Mouse (Mus musculus): ENCODE results near the gene Rnf19b. TPM values are rescaled to one million over a fixed set of nuclear protein-coding genes. Genes with fewer than 3 reads are reported as not detected.

The Rnf19b gene
- total and polyA plus RNA-seq, 3 experiments, result 75.3 to 104 (median 98.3) TPM

DNA sequence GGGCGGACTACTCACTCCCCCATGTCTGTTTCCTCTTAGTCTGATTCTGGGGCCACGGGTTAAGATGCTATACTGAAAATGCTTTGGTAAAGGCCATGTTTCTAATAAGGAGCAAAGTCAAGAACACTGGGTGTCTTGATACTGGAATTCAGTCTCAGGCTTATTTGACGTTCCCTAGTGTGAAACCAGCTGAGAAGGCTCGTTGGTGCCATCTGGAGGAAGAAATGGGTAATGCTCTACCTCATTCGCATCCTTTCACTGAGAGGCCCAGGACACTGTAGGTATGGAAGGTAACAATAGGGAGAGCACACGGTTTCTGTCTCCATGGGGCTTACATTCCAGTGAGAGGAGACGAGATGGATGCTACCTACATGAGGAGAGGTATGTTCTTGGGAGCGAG, 28.0 kb downstream of the Rnf19b start:
- H3K79me2 ChIP-seq (replicated peaks; ENCODE audit: control insufficient read depth, extremely low read depth, insufficient read depth, poor library complexity, severe bottlenecking), result no peaks in the 10 kb centered on the region
- peaks cover 21 to 58% of the 10 kb centered on the region in 2 experiments for H3K36me3 ChIP-seq (replicated peaks in 1 of 2; ENCODE audit: control insufficient read depth in 1 of 2, insufficient read depth in 1 of 2, low read length in 1 of 2)
- H3K27me3 ChIP-seq (replicated peaks), result no peaks in the 10 kb centered on the region
- H3K4me2 ChIP-seq (ENCODE audit: insufficient read depth, low read depth, poor library complexity, severe bottlenecking), result no peak overlapping the region
- peaks cover 0 to 9% of the 10 kb centered on the region in 2 experiments; a peak in 1 of 4 replicates for H3K4me1 ChIP-seq (ENCODE audit: control insufficient read depth in 1 of 2, insufficient read depth in 2 of 2)
- in situ Hi-C loops (cut with MboI; ENCODE audit: low pct_ligation_motif_present, low pct_unique_long_range_greater_than_20kb, low sequenced_read_pairs) (loop anchor here (10.0 kb wide), 1 partner anchor 371 kb away; no protein-coding TSS in a partner anchor), dilution Hi-C loops (cut with MboI; ENCODE audit: extremely low pct_ligation_motif_present, extremely low pct_unique_long_range_greater_than_20kb, low sequenced_read_pairs) (no loop called here)
- H3K27ac ChIP-seq (ENCODE audit: insufficient read depth, low read depth), result no peak overlapping the region
- H3K4me3 ChIP-seq (replicated peaks in 1 of 3; ENCODE audit: low read depth in 2 of 3, low read length in 2 of 3, poor library complexity in 1 of 3), result no peak overlapping the region
- peak; percentile 76 for DNase-seq (ENCODE audit: extremely low read depth)
- no peaks in the 10 kb centered on the region for H3K9me3 ChIP-seq (replicated peaks; ENCODE audit: low read length)
- TF ChIP-seq ZMIZ1 (IDR thresholded peaks at IDR 0.05; ENCODE audit: low read depth, low read length), result no peak
- no peak for TF ChIP-seq NRF1 (IDR thresholded peaks at IDR 0.05; ENCODE audit: low read depth, low read length)
- no peak for TF ChIP-seq CHD1 (IDR thresholded peaks at IDR 0.05; ENCODE audit: low read depth, low read length)
- no peak for TF ChIP-seq RCOR1 (conservative IDR thresholded peaks at IDR 0.05; ENCODE audit: low read depth, low read length)
- no peak for TF ChIP-seq ZNF384 (IDR thresholded peaks at IDR 0.05; ENCODE audit: low read depth, low read length)
- TF ChIP-seq MAX (IDR thresholded peaks at IDR 0.05; ENCODE audit: low read length), result no peak
- TF ChIP-seq ZC3H11A (IDR thresholded peaks at IDR 0.05; ENCODE audit: low read depth, low read length), result peak; percentile 72
- no peak for TF ChIP-seq ETS1 (conservative IDR thresholded peaks at IDR 0.05; ENCODE audit: low read depth, low read length)
- TF ChIP-seq SMC3 (IDR thresholded peaks at IDR 0.05; ENCODE audit: low read depth, low read length), result peak; percentile 90
- peak; percentile 84 to 88 for TF ChIP-seq CTCF (conservative IDR thresholded peaks at IDR 0.05 in 1 of 2, IDR thresholded peaks at IDR 0.05 in 1 of 2; ENCODE audit: low read depth in 2 of 2, low read length in 2 of 2)
- peak; percentile 80 for TF ChIP-seq RAD21 (IDR thresholded peaks at IDR 0.05; ENCODE audit: low read depth, low read length)
- no peak for TF ChIP-seq USF2 (conservative IDR thresholded peaks at IDR 0.05; ENCODE audit: low read depth, low read length)
- TF ChIP-seq TBP (conservative IDR thresholded peaks at IDR 0.05; ENCODE audit: low read depth, low read length), result no peak
- no peak for TF ChIP-seq USF1 (IDR thresholded peaks at IDR 0.05; ENCODE audit: low read depth, low read length)
- no peak for TF ChIP-seq TCF12 (IDR thresholded peaks at IDR 0.05; ENCODE audit: low read depth, low read length)
- H3K9ac ChIP-seq (ENCODE audit: insufficient read depth, low read depth), result no peak overlapping the region

DNA sequence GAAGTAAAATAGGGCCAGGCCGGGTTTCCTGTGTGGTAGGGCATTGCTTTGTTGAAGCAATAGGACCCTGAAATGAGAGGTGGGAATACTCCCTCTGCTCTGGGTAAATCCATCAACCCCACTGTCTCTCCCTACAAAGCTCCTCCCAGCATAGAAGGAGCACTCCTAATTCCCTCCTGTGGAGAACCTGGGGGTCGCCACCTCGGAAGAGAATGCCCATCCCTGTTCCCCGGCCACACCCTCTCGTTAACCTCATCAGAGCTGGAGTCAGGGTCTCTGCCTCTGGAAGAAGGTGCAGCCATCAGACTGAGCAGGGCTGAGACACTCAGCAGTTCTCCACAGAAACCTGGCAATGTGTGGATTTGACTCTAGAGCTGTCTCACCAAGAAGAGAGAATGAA, 29.8 kb downstream of the Rnf19b start:
- Histone ChIP-seq H3K36me3 (replicated peaks in 1 of 2; ENCODE audit: control insufficient read depth in 1 of 2, insufficient read depth in 1 of 2, low read length in 1 of 2) (peaks cover 12 to 40% of the 10 kb centered on the region in 2 experiments), H3K27ac (ENCODE audit: insufficient read depth, low read depth) (no peak overlapping the region), H3K4me3 (replicated peaks in 1 of 3; ENCODE audit: low read depth in 2 of 3, low read length in 2 of 3, poor library complexity in 1 of 3) (no peak overlapping the region), H3K27me3 (replicated peaks) (no peaks in the 10 kb centered on the region), H3K9me3 (replicated peaks; ENCODE audit: low read length) (no peaks in the 10 kb centered on the region), H3K4me1 (ENCODE audit: control insufficient read depth in 1 of 2, insufficient read depth in 2 of 2) (no peaks in the 10 kb centered on the region; a peak in 1 of 4 replicates), H3K9ac (ENCODE audit: insufficient read depth, low read depth) (no peak overlapping the region), H3K4me2 (ENCODE audit: insufficient read depth, low read depth, poor library complexity, severe bottlenecking) (no peak overlapping the region), H3K79me2 (replicated peaks; ENCODE audit: control insufficient read depth, extremely low read depth, insufficient read depth, poor library complexity, severe bottlenecking) (no peaks in the 10 kb centered on the region)
- in situ Hi-C loops (cut with MboI; ENCODE audit: low pct_ligation_motif_present, low pct_unique_long_range_greater_than_20kb, low sequenced_read_pairs), result loop anchor here (10.0 kb wide), 1 partner anchor 373 kb away; no protein-coding TSS in a partner anchor
- DNase-seq (ENCODE audit: extremely low read depth), result no peak
- dilution Hi-C loops (cut with MboI; ENCODE audit: extremely low pct_ligation_motif_present, extremely low pct_unique_long_range_greater_than_20kb, low sequenced_read_pairs), result no loop called here
- TF ChIP-seq ZC3H11A (IDR thresholded peaks at IDR 0.05; ENCODE audit: low read depth, low read length), result no peak
- TF ChIP-seq POLR2A (IDR thresholded peaks at IDR 0.05; ENCODE audit: low read depth, low read length), result no peak
- TF ChIP-seq ZMIZ1 (IDR thresholded peaks at IDR 0.05; ENCODE audit: low read depth, low read length), result no peak
- TF ChIP-seq USF1 (IDR thresholded peaks at IDR 0.05; ENCODE audit: low read depth, low read length), result no peak
- TF ChIP-seq MEF2A (IDR thresholded peaks at IDR 0.05; ENCODE audit: borderline replicate concordance, low read depth, low read length), result no peak
- TF ChIP-seq PAX5 (IDR thresholded peaks at IDR 0.05; ENCODE audit: low read length), result no peak
- TF ChIP-seq RAD21 (IDR thresholded peaks at IDR 0.05; ENCODE audit: low read depth, low read length), result no peak
- TF ChIP-seq JUND (conservative IDR thresholded peaks at IDR 0.05; ENCODE audit: low read depth, low read length), result no peak
- no peak for TF ChIP-seq TCF12 (IDR thresholded peaks at IDR 0.05; ENCODE audit: low read depth, low read length)
- TF ChIP-seq ZKSCAN1 (IDR thresholded peaks at IDR 0.05; ENCODE audit: borderline replicate concordance, low read depth, low read length), result no peak
- TF ChIP-seq HCFC1 (IDR thresholded peaks at IDR 0.05; ENCODE audit: low read depth, low read length), result no peak
- no peak for TF ChIP-seq JUN (IDR thresholded peaks at IDR 0.05; ENCODE audit: insufficient read depth, low read depth, low read length)

All from CH12.LX (cell line).